Mouse (Mus musculus) brain, embryonic 14.5 days (tissue): ENCODE measurements at regions not wholly inside any gene's neighbourhood (a gene's known extent, or its start where the extent isn't known, plus 50 kb on each side); places are given as distances from the start of the nearest gene placed in this dataset.

ENCODE experiments used
- CTCF ChIP-seq: fragments of 200-500 bp; IDR thresholded peaks from 2 replicates; pipeline ENCODE4 v1.5.1; 2012; ENCODE audit warnings: inconsistent platforms, mild to moderate bottlenecking, moderate library complexity, borderline replicate concordance; ENCODE audit not compliant: insufficient read depth, insufficient read length; ENCODE audit errors: extremely low read depth
- POLR2A ChIP-seq: fragments of 200-500 bp; IDR thresholded peaks from 2 replicates; pipeline ENCODE4 v1.6.1; 2012; ENCODE audit warnings: mild to moderate bottlenecking, inconsistent platforms, borderline replicate concordance; ENCODE audit not compliant: poor library complexity, insufficient read depth, insufficient read length, severe bottlenecking; ENCODE audit errors: extremely low read depth

- TF ChIP-seq POLR2A (no peak), CTCF (no peak)
These were observed 66.8 kb upstream of the Rps6ka3 start for GRCm38 (mm10) chrX:159143278-159143677.
